Mouse (Mus musculus) heart, adult 8-10 months (tissue): ENCODE results near the gene Gm42715. TPM values are rescaled to one million over a fixed set of nuclear protein-coding genes. Genes with fewer than 3 reads are reported as not detected.

Experiments
- DNase-seq: peaks from one replicate; pipeline ENCODE4 v3.0.0; 2022; ENCODE audit warnings: low spot score
- total RNA-seq, 4 experiments: library from RNA; stranded (reverse); gene quantifications; 2 replicates each; pipeline ENCODE4 v1.2.4; 2022

Gene Gm42715
- total RNA-seq, 4 experiments from 2014 or later, result 8.8 to 10.9 (median 10.2) TPM

- DNase-seq, result no peak
Measured at GRCm38 (mm10) chr7:127585031-127585430, 65.6 kb downstream of the Gm42715 start.

- no peak for DNase-seq
Measured at GRCm38 (mm10) chr7:127586149-127586548, 66.8 kb downstream of the Gm42715 start.

- DNase-seq, result no peak
Measured at GRCm38 (mm10) chr7:127587196-127587595, 67.8 kb downstream of the Gm42715 start.

DNA sequence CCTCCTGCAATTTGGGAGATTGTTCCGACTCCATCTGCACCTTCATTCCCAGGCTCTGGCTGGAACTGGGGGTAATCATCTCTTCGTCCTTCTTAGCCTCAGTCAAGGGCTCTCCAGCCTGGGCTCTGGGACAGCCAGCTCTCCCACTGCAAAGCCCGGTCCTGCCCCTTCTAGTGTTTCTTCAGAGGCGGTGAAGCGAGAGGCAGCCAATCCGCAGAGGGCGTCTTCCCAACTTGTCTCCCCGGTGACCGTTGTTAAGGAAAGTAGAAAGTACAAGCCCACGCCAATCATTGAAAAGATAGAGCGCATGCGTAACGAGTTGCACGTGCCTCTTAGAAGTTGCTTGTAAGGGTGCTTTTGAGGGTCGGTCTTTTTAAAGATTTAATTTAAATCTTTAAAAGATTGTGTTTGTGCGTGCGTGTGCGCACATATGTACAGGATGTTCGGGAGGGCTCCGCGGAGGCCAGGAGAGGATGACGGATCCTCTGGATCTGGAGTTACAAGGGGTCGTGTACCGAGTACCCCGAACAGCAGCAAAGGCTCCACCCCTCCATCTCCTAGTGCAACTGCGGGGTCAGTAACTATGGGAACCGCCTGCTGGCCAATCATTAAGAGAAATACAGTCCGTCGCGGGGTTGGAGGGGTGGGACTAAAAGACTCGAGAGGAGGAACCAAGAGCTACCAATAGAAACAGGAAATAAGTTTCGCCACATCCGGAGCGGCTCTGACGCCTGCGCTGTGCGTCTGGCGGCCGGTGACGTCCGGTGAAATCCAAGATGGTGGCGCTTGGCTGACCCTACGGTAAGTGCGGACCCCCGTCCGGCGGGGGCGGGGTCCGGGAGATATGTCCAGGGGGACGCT, 68.9 kb downstream of the Gm42715 start, which contains the start of the genes Ccdc189 and Rnf40:
TSS of gene Ccdc189 (minus strand) at position 585 of the 861 bp plus-strand sequence.
TSS of gene Rnf40 (plus strand) at position 757 of the 861 bp plus-strand sequence.
- DNase-seq, result peak; percentile 96

GRCm38 (mm10) chr7:127588901-127589300, 69.5 kb downstream of the Gm42715 start:
- no peak for DNase-seq

DNA sequence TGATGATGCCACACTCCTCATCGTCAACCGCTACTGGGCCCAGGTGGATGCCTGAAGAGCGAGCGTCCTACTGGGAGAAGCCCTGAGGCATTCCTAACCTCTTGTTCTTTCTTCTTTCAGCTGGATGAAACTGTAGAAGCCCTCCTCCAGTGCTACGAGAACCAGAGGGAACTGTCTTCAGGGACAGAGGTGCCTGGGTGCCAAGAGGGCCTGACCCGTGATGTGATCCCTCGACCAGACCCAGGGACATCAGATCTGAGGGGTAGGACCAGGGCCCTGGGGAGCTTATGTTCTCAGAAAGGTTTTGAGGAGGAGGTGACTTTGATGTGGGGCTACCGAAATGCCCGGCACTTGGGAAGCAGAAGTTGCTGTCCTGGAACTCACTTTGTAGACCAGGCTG, 70.3 kb downstream of the Gm42715 start:
- no peak for DNase-seq

- no peak for DNase-seq
Measured at GRCm38 (mm10) chr7:127591108-127591507, 71.7 kb downstream of the Gm42715 start.

- no peak for DNase-seq
Measured at GRCm38 (mm10) chr7:127592575-127592974, 73.2 kb downstream of the Gm42715 start.

DNA sequence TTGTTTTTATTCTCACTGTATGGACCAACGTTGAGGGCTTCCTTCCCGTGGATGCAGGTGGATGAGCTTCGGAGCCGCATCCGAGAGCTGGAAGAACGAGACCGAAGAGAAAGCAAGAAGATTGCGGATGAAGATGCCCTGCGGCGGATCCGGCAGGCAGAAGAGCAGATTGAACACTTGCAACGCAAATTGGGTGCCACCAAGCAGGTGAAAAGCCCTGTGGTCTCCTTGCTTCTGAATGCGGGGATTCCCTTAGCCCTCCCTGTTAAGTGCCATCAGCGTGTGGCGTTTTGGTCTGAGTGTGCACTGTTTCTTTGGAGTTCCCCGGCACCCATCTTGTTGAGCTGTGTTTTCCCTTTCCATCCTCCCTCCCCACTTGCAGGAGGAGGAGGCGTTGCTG, 77.4 kb downstream of the Gm42715 start:
- DNase-seq, result no peak

DNA sequence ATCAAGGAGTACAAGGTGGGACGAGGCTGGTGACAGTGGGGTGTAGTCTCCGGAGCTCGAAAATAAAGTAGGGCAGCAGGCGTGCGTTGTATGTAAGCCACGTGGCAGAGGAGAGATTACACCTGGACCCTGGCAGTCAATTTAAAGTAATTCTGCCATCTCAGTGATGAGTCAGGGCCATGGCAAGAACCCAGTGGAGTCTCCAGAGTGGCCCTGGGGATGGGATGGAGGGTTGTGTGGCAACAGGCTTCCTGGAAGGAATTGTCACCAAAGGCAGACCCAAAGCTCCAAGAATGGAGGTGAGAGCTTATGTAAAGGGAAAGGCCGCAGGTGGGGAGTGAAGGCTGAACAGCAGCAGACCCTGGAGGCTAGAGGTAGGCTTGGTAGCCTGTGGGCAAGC, 81.2 kb downstream of the Gm42715 start:
- no peak for DNase-seq

GRCm38 (mm10) chr7:127601735-127602134, 82.4 kb downstream of the Gm42715 start:
- no peak for DNase-seq

DNA sequence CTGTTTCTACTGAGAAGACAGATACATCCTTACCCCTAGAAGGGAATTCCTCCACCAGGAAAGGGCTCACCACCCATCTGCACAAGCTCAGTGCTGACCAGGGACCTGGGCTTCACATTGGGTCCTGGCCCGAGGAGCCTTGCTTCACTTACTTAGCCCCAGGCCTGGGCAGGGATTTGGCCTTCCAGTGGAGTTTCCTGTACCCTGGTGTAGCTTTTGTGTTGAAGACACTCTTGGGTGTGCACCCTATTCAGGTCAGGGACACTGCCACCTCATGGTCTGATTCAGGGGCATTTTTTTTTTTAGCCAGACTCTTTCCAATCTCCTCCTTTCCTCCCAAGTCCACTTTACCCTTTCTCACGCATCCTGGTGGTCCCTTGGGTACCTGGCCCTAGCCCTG, 83.5 kb downstream of the Gm42715 start:
- no peak for DNase-seq

GRCm38 (mm10) chr7:127604256-127604655, 84.9 kb downstream of the Gm42715 start:
- DNase-seq, result no peak

- no peak for DNase-seq
Measured at GRCm38 (mm10) chr7:127607150-127607549, 87.8 kb downstream of the Gm42715 start.

DNA sequence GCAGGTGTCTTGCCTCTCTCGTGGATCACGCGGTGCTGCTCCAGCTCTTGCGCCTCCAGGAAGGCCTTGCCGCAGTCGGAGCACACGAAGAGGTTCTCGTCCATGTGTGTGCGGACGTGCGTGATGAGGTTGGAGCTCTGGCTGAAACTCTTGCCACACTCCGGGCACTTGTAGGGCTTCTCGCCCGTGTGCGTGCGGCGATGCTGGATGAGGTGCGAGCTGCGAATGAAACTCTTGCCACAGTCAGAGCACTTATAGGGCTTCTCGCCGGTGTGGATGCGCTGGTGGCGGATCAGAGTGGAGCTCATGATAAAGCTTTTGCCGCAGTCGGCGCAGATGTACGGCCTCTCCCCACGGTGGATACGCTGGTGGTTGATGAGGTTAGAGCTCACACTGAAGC, 91.6 kb downstream of the Gm42715 start:
- DNase-seq, result no peak

DNA sequence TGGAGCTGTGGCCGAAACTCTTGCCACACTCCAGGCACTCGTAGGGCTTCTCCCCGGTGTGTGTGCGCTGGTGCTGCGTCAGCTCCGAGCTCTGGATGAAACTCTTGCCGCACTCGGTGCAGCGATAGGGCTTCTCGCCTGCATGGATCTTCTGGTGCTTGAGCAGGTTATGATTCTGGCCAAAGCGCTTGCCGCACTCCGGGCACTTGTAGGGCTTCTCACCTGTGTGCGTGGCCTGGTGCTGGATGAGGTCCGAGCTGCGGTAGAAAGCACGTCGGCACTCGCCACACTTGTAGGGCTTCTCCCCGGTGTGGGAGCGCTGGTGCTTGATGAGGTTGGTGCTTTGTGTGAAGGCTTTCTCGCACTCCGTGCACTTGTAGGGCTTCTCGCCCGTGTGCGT, 92.2 kb downstream of the Gm42715 start:
- DNase-seq, result no peak

- no peak for DNase-seq
Measured at GRCm38 (mm10) chr7:127613501-127613900, 94.1 kb downstream of the Gm42715 start.

DNA sequence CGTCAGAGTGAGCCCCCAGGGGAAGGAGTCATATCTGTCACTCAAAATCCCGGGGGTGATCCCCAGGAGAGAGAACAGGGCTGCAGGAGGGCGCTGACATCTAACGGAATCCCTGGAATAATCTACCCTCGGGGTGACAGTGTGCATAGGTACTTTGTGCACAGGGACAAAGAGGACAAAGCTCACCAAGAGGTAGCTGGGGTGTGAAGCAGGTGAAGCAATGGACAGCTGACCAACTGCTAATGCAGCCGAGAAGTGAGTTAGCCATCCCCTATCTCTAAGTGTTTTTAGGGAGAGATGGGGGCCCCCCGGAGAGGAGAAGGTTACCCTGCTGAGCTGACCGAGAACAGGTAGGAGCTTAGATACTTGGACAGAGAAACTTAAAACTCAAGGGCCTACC, 94.7 kb downstream of the Gm42715 start:
- DNase-seq, result no peak

DNA sequence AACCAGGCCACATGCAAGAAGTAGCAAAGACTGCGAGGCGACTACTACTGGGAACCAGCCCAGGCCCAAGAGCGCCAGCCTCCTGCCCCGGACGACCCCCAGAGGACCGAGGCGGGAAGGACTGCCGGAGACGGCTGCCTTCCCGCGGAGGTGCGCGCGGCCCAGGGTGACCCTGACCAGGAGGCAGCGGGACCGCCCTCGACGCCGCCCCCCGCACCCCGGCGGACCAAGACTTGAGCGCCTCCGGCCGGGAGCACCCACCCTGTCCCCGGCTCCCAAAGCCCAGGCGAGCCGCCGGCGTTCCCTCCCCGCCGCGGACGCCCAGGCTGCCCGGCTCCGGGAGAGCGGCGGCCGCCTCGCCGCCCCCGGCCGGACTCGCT, 95.1 kb downstream of the Gm42715 start:
- no peak for DNase-seq

- DNase-seq, result peak; percentile 78
Measured at GRCm38 (mm10) chr7:127614891-127615843, 95.8 kb downstream of the Gm42715 start, which contains the start of gene Zfp629. Gene Zfp629, minus strand, starts transcription at chr7:127615797.

DNA sequence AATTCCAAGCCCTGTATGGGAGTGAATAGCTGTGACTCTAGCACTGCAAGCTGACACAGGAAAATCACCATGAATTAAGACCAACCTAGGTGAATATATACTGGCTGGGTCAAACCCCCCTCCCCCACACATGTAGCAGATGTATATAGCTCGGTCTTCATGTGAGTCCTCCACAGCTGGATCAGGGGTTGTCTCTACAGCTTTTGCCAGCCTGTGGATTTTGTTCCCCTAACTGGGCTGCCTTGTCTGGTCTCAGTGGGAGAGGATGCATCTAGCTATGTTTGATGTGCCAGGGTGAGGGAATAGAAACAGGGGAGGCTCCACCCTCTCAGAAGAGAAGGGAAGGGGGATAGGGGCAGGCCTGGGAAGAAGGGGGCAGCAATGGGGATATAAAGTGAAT, 97.0 kb downstream of the Gm42715 start:
- DNase-seq, result no peak
